8 mouse cellular contexts compared by ENCODE assay signal in genomic region chr16:85171976-85172570, GRCm38 (mm10). TPM values are rescaled to one million over a fixed set of nuclear protein-coding genes. Genes with fewer than 3 reads are reported as not detected.
DNase-seq lines count a peak whose midpoint lies in the region; ATAC-seq and TF ChIP-seq lines count a peak whose summit lies in the region.

No protein-coding gene starts in this region.

- H3K9me3 ChIP-seq in E14TG2a.4 (ENCODE audit: low read length), result no peaks in the 10 kb centered on the region
- no peaks in the 10 kb centered on the region; the same call in 1 of the 2 replicates for H3K9me3 ChIP-seq in forebrain, embryonic 10.5 days
- no peaks in the 10 kb centered on the region for H3K9me3 ChIP-seq in hindbrain, embryonic 12.5 days (replicated peaks)
- H3K9me3 ChIP-seq in megakaryocyte, embryonic 14.5 days, result peaks cover 7% of the 10 kb centered on the region; the same call in 1 of the 2 replicates
- no peaks in the 10 kb centered on the region for H3K9me3 ChIP-seq in stomach, embryonic 15.5 days

- H3K27ac ChIP-seq in forebrain, embryonic 10.5 days, result peak overlapping the region; percentile 95
- H3K27ac ChIP-seq in hindbrain, embryonic 12.5 days, result peak overlapping the region; percentile 93
- H3K27ac ChIP-seq in left cerebral cortex, adult 2 months, result peak overlapping the region; percentile 99
- H3K27ac ChIP-seq in stomach, embryonic 15.5 days, result peak overlapping the region; percentile 90

- no peaks in the 10 kb centered on the region for H3K36me3 ChIP-seq in E14TG2a.4 (ENCODE audit: insufficient read depth, low read length)
- peaks cover 22% of the 10 kb centered on the region for H3K36me3 ChIP-seq in forebrain, embryonic 10.5 days (replicated peaks)
- H3K36me3 ChIP-seq in hindbrain, embryonic 12.5 days, result peaks cover 7% of the 10 kb centered on the region; the same call in 1 of the 2 replicates
- no peaks in the 10 kb centered on the region for H3K36me3 ChIP-seq in megakaryocyte, embryonic 14.5 days (replicated peaks; ENCODE audit: low read length)
- no peaks in the 10 kb centered on the region for H3K36me3 ChIP-seq in stomach, embryonic 15.5 days

- H3K4me2 ChIP-seq in hindbrain, embryonic 12.5 days (replicated peaks), result peak overlapping the region; percentile 59
- peak overlapping the region; percentile 76 for H3K4me2 ChIP-seq in stomach, embryonic 15.5 days

- H3K4me3 ChIP-seq in E14TG2a.4 (replicated peaks; ENCODE audit: low read length), result peak overlapping the region; percentile 91
- H3K4me3 ChIP-seq in forebrain, embryonic 10.5 days, result peak overlapping the region; percentile 94
- peak overlapping the region; percentile 94 for H3K4me3 ChIP-seq in hindbrain, embryonic 12.5 days
- H3K4me3 ChIP-seq in left cerebral cortex, adult 2 months, result peak overlapping the region; percentile 91
- H3K4me3 ChIP-seq in megakaryocyte, embryonic 14.5 days (replicated peaks), result peak overlapping the region; percentile 95
- H3K4me3 ChIP-seq in stomach, embryonic 15.5 days (replicated peaks), result peak overlapping the region; percentile 90

- no peak for TF ChIP-seq CTCF in E14TG2a.4 (conservative IDR thresholded peaks at IDR 0.05; ENCODE audit: low read length)
- TF ChIP-seq CTCF in left cerebral cortex, adult 2 months (IDR thresholded peaks at IDR 0.05), result peak; percentile 42

- intact Hi-C loops in left cerebral cortex, adult 2 months (cut with DNase I), result loop anchor here (2.0 to 10.0 kb wide), 9 partner anchors 35 to 505 kb away; partner anchors contain the start of genes Atp5j and Gabpa

- H3K27me3 ChIP-seq in E14TG2a.4 (ENCODE audit: insufficient read depth, low read length), result peaks cover 49% of the 10 kb centered on the region
- H3K27me3 ChIP-seq in forebrain, embryonic 10.5 days (ENCODE audit: poor library complexity, severe bottlenecking), result peaks cover 12% of the 10 kb centered on the region
- H3K27me3 ChIP-seq in hindbrain, embryonic 12.5 days, result no peaks in the 10 kb centered on the region
- H3K27me3 ChIP-seq in megakaryocyte, embryonic 14.5 days (replicated peaks), result peaks cover 35% of the 10 kb centered on the region
- H3K27me3 ChIP-seq in stomach, embryonic 15.5 days (replicated peaks), result no peaks in the 10 kb centered on the region

- ATAC-seq in hindbrain, embryonic 12.5 days (ENCODE audit: low FRiP score), result peak; percentile 72
- ATAC-seq in stomach, embryonic 15.5 days (ENCODE audit: insufficient read depth, low FRiP score, low read depth), result peak; percentile 36

- under 1% methylated on average over 10 of the region's 10 CpGs for WGBS in forebrain, embryonic 10.5 days
- under 1% methylated on average over 8 of the region's 10 CpGs for WGBS in hindbrain, embryonic 12.5 days
- WGBS in stomach, embryonic 15.5 days, result 4% methylated on average over 10 of the region's 10 CpGs

- H3K9ac ChIP-seq in hindbrain, embryonic 12.5 days, result peak overlapping the region; percentile 98
- H3K9ac ChIP-seq in stomach, embryonic 15.5 days, result peak overlapping the region; percentile 86

- peaks cover 7% of the 10 kb centered on the region for H3K4me1 ChIP-seq in E14TG2a.4 (replicated peaks; ENCODE audit: low read depth, low read length)
- H3K4me1 ChIP-seq in forebrain, embryonic 10.5 days, result peaks cover 33% of the 10 kb centered on the region
- peaks cover 25% of the 10 kb centered on the region for H3K4me1 ChIP-seq in hindbrain, embryonic 12.5 days
- H3K4me1 ChIP-seq in megakaryocyte, embryonic 14.5 days, result peaks cover 17% of the 10 kb centered on the region
- peaks cover 21% of the 10 kb centered on the region for H3K4me1 ChIP-seq in stomach, embryonic 15.5 days

- peak; percentile 53 for DNase-seq in adrenal gland, postnatal 14 days
- DNase-seq in forebrain, embryonic 10.5 days (ENCODE audit: extremely low spot score, low spot score), result peak; percentile 64
- DNase-seq in left cerebral cortex, adult 2 months (ENCODE audit: extremely low spot score in 1 of 2, low spot score in 2 of 2), result peak; percentile 54 to 61
- DNase-seq in urinary bladder, postnatal 25 days (ENCODE audit: low spot score), result no peak

RNA-seq across cellular contexts. Expression of gene App, which starts 1.5 kb away (rescaled TPM):
- total RNA-seq in adrenal gland, postnatal 14 days (2021), result 299 and 320 TPM in 2 replicates
- polyA plus RNA-seq in forebrain, embryonic 10.5 days (2016; fragmentation: Nextera tagmentation; extraction: Ambion mirVana), result 86.1 and 91.3 TPM in 2 replicates
- polyA plus RNA-seq in hindbrain, embryonic 12.5 days (2016; fragmentation: Nextera tagmentation; extraction: Ambion mirVana), result 313 and 317 TPM in 2 replicates
- 1,000 to 10,000 TPM; 1,405 to 1,415 TPM for total RNA-seq in left cerebral cortex, adult 2 months (2021)
- polyA plus RNA-seq in megakaryocyte, embryonic 14.5 days (2012; ENCODE audit: insufficient read depth, low replicate concordance), result 2.5 and 8.9 TPM in 2 replicates
- polyA plus RNA-seq in stomach, embryonic 15.5 days (2015; fragmentation: Nextera tagmentation; extraction: Ambion mirVana), result 175 and 185 TPM in 2 replicates
